ENCODE assay signal across 8 mouse cellular contexts in genomic region chr10:62650881-62651810, GRCm38 (mm10). TPM values are rescaled to one million over a fixed set of nuclear protein-coding genes. Genes with fewer than 3 reads are reported as not detected.
A peak's percentile ranks its signal among the peaks of the same experiment; 100 is the strongest.
DNase-seq lines count a peak whose midpoint lies in the region; ATAC-seq lines count a peak whose summit lies in the region.

Ddx50 (minus strand) TSS chr10:62651218.

- H3K36me3 ChIP-seq in heart, embryonic 13.5 days = peaks cover 15% of the 10 kb centered on the region
- peaks cover 15% of the 10 kb centered on the region for H3K36me3 ChIP-seq in liver, embryonic 12.5 days
- H3K36me3 ChIP-seq in stomach, embryonic 15.5 days = no peaks in the 10 kb centered on the region; the same call in 1 of the 2 replicates

- under 1% methylated on average over 80 of the region's 89 CpGs for WGBS in heart, embryonic 13.5 days
- under 1% methylated on average over 89 of the region's 89 CpGs for WGBS in liver, embryonic 12.5 days (ENCODE audit: insufficient replicate concordance)
- under 1% methylated on average over 85 of the region's 89 CpGs for WGBS in stomach, embryonic 15.5 days

- peak within 1 kb of the TSS; percentile 84 for H3K4me2 ChIP-seq in heart, embryonic 13.5 days
- H3K4me2 ChIP-seq in liver, embryonic 12.5 days = peak within 1 kb of the TSS; percentile 73
- peak within 1 kb of the TSS; percentile 62 for H3K4me2 ChIP-seq in stomach, embryonic 15.5 days

- H3K4me1 ChIP-seq in brown adipose tissue, adult 24 weeks (ENCODE audit: control insufficient read depth, insufficient read depth, insufficient read length, low read length) = peaks cover 7% of the 10 kb centered on the region; the same call in 1 of the 2 replicates
- H3K4me1 ChIP-seq in heart, embryonic 13.5 days = peaks cover 19% of the 10 kb centered on the region
- H3K4me1 ChIP-seq in liver, embryonic 12.5 days = peaks cover 33% of the 10 kb centered on the region
- H3K4me1 ChIP-seq in stomach, embryonic 15.5 days = peaks cover 6% of the 10 kb centered on the region; the same call in 1 of the 2 replicates

- ATAC-seq in heart, embryonic 13.5 days (ENCODE audit: extremely low read depth, insufficient number of reproducible peaks, low FRiP score, low TSS enrichment) = peak; percentile 96
- peak; percentile 97 for ATAC-seq in liver, embryonic 12.5 days
- ATAC-seq in stomach, embryonic 15.5 days (ENCODE audit: insufficient read depth, low FRiP score, low read depth) = peak; percentile 99

- H3K27ac ChIP-seq in brown adipose tissue, adult 24 weeks (replicated peaks; ENCODE audit: low read depth, low read length) = peak within 1 kb of the TSS; percentile 97
- peak within 1 kb of the TSS; percentile 97 for H3K27ac ChIP-seq in heart, embryonic 13.5 days (replicated peaks)
- peak within 1 kb of the TSS; percentile 91 for H3K27ac ChIP-seq in liver, embryonic 12.5 days
- peak within 1 kb of the TSS; percentile 96 for H3K27ac ChIP-seq in stomach, embryonic 15.5 days

- H3K4me3 ChIP-seq in brown adipose tissue, adult 24 weeks (ENCODE audit: insufficient read depth, low read depth, low read length) = peak within 1 kb of the TSS; percentile 93
- peak within 1 kb of the TSS; percentile 87 for H3K4me3 ChIP-seq in heart, embryonic 13.5 days
- H3K4me3 ChIP-seq in liver, embryonic 12.5 days = peak within 1 kb of the TSS; percentile 87
- peak within 1 kb of the TSS; percentile 95 for H3K4me3 ChIP-seq in stomach, embryonic 15.5 days (replicated peaks)

- peak; percentile 97 for DNase-seq in CD4-positive, CD25-positive, alpha-beta regulatory T cell, adult 2 months (ENCODE audit: low read depth, low spot score)
- peak; percentile 78 for DNase-seq in fat pad, adult 2 months (ENCODE audit: extremely low read depth, low read depth, low spot score)
- DNase-seq in kidney, postnatal 10 days = peak; percentile 99
- DNase-seq in natural killer cell, adult 2 months (ENCODE audit: low spot score in 2 of 2) = peak; percentile 96 to 97

- peak within 1 kb of the TSS; percentile 94 for H3K9ac ChIP-seq in heart, embryonic 13.5 days
- peak within 1 kb of the TSS; percentile 87 for H3K9ac ChIP-seq in liver, embryonic 12.5 days
- peak within 1 kb of the TSS; percentile 87 for H3K9ac ChIP-seq in stomach, embryonic 15.5 days

- H3K27me3 ChIP-seq in heart, embryonic 13.5 days (replicated peaks) = no peaks in the 10 kb centered on the region
- no peaks in the 10 kb centered on the region for H3K27me3 ChIP-seq in liver, embryonic 12.5 days (replicated peaks)
- H3K27me3 ChIP-seq in stomach, embryonic 15.5 days (replicated peaks) = no peaks in the 10 kb centered on the region

- H3K9me3 ChIP-seq in heart, embryonic 13.5 days = no peaks in the 10 kb centered on the region
- no peaks in the 10 kb centered on the region for H3K9me3 ChIP-seq in liver, embryonic 12.5 days (replicated peaks)
- H3K9me3 ChIP-seq in stomach, embryonic 15.5 days = no peaks in the 10 kb centered on the region

RNA-seq across cellular contexts. Expression of gene Ddx50, which starts in this region (rescaled TPM):
- 79.1 and 95.4 TPM in 2 replicates for polyA plus RNA-seq in brown adipose tissue, adult 24 weeks (2012; ENCODE audit: insufficient read depth, insufficient read length, missing spikeins)
- polyA plus RNA-seq in heart, embryonic 13.5 days (2015; fragmentation: Nextera tagmentation; extraction: Ambion mirVana) = 91.8 and 93.5 TPM in 2 replicates
- 59.0 and 59.4 TPM in 2 replicates for polyA plus RNA-seq in liver, embryonic 12.5 days (2016; fragmentation: Nextera tagmentation; extraction: Ambion mirVana)
- polyA plus RNA-seq in stomach, embryonic 15.5 days (2015; fragmentation: Nextera tagmentation; extraction: Ambion mirVana) = 115 and 122 TPM in 2 replicates

Comparison
In these comparisons a context has a peak if more than half of its experiments do, and no peak if none do; other contexts are left out.
1. Peak in every context shown above with its lines: DNase-seq, ATAC-seq, H3K4me3 ChIP-seq and H3K27ac ChIP-seq.